Mouse (Mus musculus) effector memory CD4-positive, alpha-beta T cell, adult 7 months (primary cell): Measurements from ENCODE around the gene S100a10. TPM values are rescaled to one million over a fixed set of nuclear protein-coding genes. Genes with fewer than 3 reads are reported as not detected.

ENCODE experiments used
- polyA plus RNA-seq: library from polyadenylated mRNA; unstranded; fragments of 100-300 nt; shearing (Covaris generic); gene quantifications from one replicate; pipeline ENCODE4 v1.2.1, GENCODE M21; 2017

The S100a10 gene
- polyA plus RNA-seq = 534 TPM

GRCm38 (mm10) chr3:93554981-93555877 lies at the start of gene S100a10:
Gene S100a10 (plus strand): TSS chr3:93555080.

GRCm38 (mm10) chr3:93520330-93521193 lies 34.3 kb upstream of the S100a10 start, which contains the start of gene S100a11:
Gene S100a11 (plus strand): TSS chr3:93520488.

Other genes starting within 250 kb of the S100a10 start
- gene Hrnr, start 235.3 kb upstream of the S100a10 start, polyA plus RNA-seq = not detected
- not detected for gene Rptn, start 161.4 kb upstream of the S100a10 start, polyA plus RNA-seq
- gene Tchh, start 112.8 kb upstream of the S100a10 start, polyA plus RNA-seq = not detected
- gene Tchhl1, start 86.3 kb upstream of the S100a10 start, polyA plus RNA-seq = not detected
- gene S100a11, start 34.6 kb upstream of the S100a10 start, polyA plus RNA-seq = 993 TPM
- gene Tdpoz2, start 97.6 kb downstream of the S100a10 start, polyA plus RNA-seq = not detected
- not detected for gene Tdpoz1, start 121.2 kb downstream of the S100a10 start, polyA plus RNA-seq
- gene Gm37596, start 138.0 kb downstream of the S100a10 start, polyA plus RNA-seq = not detected
- not detected for gene Gm5773, start 217.9 kb downstream of the S100a10 start, polyA plus RNA-seq
- not detected for gene Tdpoz4, start 241.3 kb downstream of the S100a10 start, polyA plus RNA-seq